Mouse (Mus musculus): ENCODE measurements around the gene Insyn1. TPM values are rescaled to one million over a fixed set of nuclear protein-coding genes. Genes with fewer than 3 reads are reported as not detected.

Insyn1 gene
- polyA plus RNA-seq, 1 experiment, result 147 TPM

DNA sequence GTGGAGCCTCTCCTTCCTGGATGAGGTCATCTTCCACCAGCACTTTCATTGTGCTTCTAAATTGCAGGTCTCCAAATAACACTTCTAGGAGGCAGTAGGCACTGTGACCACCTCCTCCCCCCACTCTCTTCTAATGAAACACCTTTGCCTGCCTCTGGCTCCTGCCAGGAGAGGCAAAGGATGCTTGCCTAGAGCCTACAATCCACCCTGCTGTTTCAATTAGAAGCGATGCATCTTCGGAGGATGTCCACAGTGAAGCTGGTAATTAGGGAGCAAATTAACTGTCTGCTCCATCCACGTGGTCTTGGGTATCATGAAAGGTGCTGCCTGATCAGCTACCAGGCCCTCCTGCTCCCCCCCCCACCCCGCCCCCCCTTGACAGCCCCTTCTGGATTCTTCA, 41.6 kb upstream of the Insyn1 start:
- H3K27me3 ChIP-seq (ENCODE audit: control insufficient read depth, insufficient read depth, low read length), result no peaks in the 10 kb centered on the region
- DNase-seq, result no peak
- H3K4me1 ChIP-seq (ENCODE audit: control insufficient read depth, insufficient read depth, low read length), result peaks cover 9% of the 10 kb centered on the region
- no peak overlapping the region for H3K4me3 ChIP-seq (replicated peaks; ENCODE audit: insufficient read depth, low read depth, low read length)
- TF ChIP-seq CTCF (IDR thresholded peaks at IDR 0.05; ENCODE audit: borderline replicate concordance, insufficient read depth, low read depth, low read length) (no peak), POLR2A (IDR thresholded peaks at IDR 0.05; ENCODE audit: borderline replicate concordance, insufficient read depth, low read length) (no peak)
- WGBS, result 77% methylated on average over 4 of the region's 4 CpGs
- no peak overlapping the region for H3K27ac ChIP-seq (ENCODE audit: insufficient read depth, low read length)

DNA sequence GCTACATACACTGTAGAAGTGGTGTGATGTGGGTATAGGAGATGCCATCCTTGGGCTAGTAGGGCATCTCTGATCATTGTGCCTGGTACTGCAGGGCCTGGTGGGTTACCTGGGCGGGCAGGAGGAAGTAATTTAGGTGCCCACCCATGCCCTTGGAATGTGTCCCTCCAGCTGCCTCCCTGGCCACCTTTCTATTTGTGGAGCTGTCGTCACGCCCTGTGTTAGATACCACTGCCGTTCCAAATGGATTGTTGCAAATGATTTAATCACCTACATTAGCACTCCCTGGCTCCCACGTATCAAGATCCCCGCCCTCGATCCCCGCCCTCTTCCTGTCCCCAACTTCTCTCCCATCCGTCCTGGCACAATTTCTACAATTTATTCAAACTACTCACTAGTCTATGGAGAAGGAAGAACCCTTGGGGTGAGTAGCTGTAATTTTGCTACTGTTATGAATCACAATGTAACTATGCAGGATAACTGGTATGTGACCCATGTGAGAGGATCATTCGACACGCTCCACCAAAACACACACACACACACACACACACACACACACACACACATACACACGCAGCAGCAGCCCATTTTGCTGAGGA, 40.3 kb upstream of the Insyn1 start:
- Histone ChIP-seq H3K4me1 (ENCODE audit: control insufficient read depth, insufficient read depth, low read length) (no peaks in the 10 kb centered on the region), H3K27ac (ENCODE audit: insufficient read depth, low read length) (no peak overlapping the region), H3K27me3 (ENCODE audit: control insufficient read depth, insufficient read depth, low read length) (no peaks in the 10 kb centered on the region), H3K4me3 (replicated peaks; ENCODE audit: insufficient read depth, low read depth, low read length) (no peak overlapping the region)
- TF ChIP-seq POLR2A (IDR thresholded peaks at IDR 0.05; ENCODE audit: borderline replicate concordance, insufficient read depth, low read length), result no peak
- TF ChIP-seq CTCF (IDR thresholded peaks at IDR 0.05; ENCODE audit: borderline replicate concordance, insufficient read depth, low read depth, low read length), result no peak
- 92% methylated on average over 12 of the region's 12 CpGs for WGBS
- no peak for DNase-seq

DNA sequence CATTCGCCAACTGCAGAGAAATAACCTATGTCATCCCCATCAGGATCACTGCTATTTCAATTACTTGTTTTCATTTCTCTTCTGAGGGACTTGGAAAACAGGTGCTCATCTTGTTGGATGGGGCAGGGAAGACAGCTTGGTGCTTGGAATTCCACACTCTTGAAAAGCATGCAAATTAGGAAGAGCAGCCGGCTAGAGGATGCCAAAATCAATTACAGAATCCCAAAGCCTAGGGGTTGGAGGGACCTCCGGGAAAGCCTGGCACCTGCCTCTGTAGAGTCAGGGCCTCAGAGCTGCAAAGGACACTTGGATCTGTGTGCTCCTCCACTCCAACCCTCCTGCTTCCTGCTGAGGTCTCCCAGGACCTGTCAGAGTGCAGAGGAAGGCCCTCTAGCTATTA, 38.9 kb upstream of the Insyn1 start:
- Histone ChIP-seq H3K27ac (ENCODE audit: insufficient read depth, low read length) (no peak overlapping the region), H3K27me3 (ENCODE audit: control insufficient read depth, insufficient read depth, low read length) (no peaks in the 10 kb centered on the region), H3K4me3 (replicated peaks; ENCODE audit: insufficient read depth, low read depth, low read length) (no peak overlapping the region), H3K4me1 (ENCODE audit: control insufficient read depth, insufficient read depth, low read length) (no peaks in the 10 kb centered on the region)
- no peak for DNase-seq
- no peak for TF ChIP-seq POLR2A (IDR thresholded peaks at IDR 0.05; ENCODE audit: borderline replicate concordance, insufficient read depth, low read length)
- TF ChIP-seq CTCF (IDR thresholded peaks at IDR 0.05; ENCODE audit: borderline replicate concordance, insufficient read depth, low read depth, low read length), result no peak
- 59% methylated on average over 3 of the region's 3 CpGs for WGBS

DNA sequence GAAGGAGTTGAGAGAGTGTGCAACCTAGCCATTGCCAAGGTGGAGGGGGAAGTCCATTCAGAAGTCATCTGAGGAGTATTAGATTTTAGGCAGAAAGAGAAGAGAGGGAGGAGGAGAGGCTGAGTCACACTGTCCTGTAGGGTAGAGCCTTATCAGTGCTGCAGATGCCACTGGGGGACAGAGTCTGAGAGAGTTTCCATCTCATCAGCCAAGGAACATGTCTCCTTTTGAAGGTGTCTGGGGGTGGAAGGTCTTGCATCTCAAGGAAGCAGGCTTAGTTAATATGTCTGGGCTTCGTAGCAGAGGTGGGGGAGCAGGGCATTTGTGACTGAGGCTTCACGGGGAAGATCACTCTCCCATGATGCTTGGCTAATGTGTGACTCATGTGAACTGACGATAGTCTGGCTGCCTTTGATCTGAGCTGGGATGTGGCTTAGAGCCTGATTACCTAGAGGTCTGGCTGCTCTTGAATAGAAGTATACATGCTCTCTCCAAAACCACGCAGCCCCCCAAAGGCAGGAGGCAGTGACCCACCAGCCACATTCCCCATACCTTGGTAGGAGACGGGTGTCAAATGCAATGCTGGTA, 34.5 kb upstream of the Insyn1 start:
- TF ChIP-seq CTCF (IDR thresholded peaks at IDR 0.05; ENCODE audit: borderline replicate concordance, insufficient read depth, low read depth, low read length) (no peak), POLR2A (IDR thresholded peaks at IDR 0.05; ENCODE audit: borderline replicate concordance, insufficient read depth, low read length) (no peak)
- Histone ChIP-seq H3K27ac (ENCODE audit: insufficient read depth, low read length) (no peak overlapping the region), H3K4me3 (replicated peaks; ENCODE audit: insufficient read depth, low read depth, low read length) (no peak overlapping the region), H3K4me1 (ENCODE audit: control insufficient read depth, insufficient read depth, low read length) (peaks cover 11% of the 10 kb centered on the region), H3K27me3 (ENCODE audit: control insufficient read depth, insufficient read depth, low read length) (no peaks in the 10 kb centered on the region)
- WGBS, result 88% methylated on average over 5 of the region's 5 CpGs
- no peak for DNase-seq

DNA sequence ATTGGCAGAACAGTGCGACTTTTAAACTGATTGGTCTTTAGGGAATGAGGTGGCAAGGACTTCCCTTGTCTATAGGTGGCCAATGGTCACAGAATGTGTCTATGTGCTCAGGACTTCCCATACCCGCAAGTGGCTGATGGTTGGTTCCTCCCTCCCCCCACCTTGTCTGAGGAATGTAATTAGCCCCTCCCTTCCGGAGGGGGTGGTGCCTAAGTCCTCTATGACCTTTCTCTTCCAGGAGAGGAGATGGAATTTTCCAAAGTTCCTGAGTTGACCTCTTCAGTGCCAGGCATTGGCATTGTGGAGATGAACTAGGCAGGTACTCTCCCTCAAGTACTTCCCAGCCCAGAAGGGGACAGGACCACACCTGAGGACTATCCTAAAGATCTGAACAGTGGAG, 33.5 kb upstream of the Insyn1 start:
- 72% methylated on average over 3 of the region's 3 CpGs for WGBS
- Histone ChIP-seq H3K27ac (ENCODE audit: insufficient read depth, low read length) (no peak overlapping the region), H3K27me3 (ENCODE audit: control insufficient read depth, insufficient read depth, low read length) (no peaks in the 10 kb centered on the region), H3K4me1 (ENCODE audit: control insufficient read depth, insufficient read depth, low read length) (peaks cover 11% of the 10 kb centered on the region), H3K4me3 (replicated peaks; ENCODE audit: insufficient read depth, low read depth, low read length) (no peak overlapping the region)
- no peak for DNase-seq
- TF ChIP-seq CTCF (IDR thresholded peaks at IDR 0.05; ENCODE audit: borderline replicate concordance, insufficient read depth, low read depth, low read length) (no peak), POLR2A (IDR thresholded peaks at IDR 0.05; ENCODE audit: borderline replicate concordance, insufficient read depth, low read length) (no peak)

DNA sequence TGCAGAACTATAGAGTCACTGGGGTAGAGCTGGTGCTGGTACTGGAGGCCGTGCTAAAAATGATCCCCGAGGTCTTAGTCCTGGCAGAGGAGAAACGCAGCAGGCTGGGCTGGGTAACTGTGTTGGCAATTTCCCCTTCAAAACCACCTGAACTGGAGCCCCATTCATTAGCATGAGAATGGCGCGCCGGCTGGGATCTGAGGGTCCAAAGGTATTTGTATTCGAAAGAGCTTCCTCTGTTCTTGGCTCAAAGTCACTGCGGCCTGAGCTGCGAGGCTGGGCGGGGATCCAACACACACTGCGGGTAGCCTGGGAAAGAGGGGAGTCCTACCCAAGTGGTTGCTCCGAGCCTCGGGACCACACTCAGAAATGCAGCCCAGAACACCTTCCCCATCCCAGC, 32.6 kb upstream of the Insyn1 start:
- no peaks in the 10 kb centered on the region for H3K27me3 ChIP-seq (ENCODE audit: control insufficient read depth, insufficient read depth, low read length)
- H3K4me3 ChIP-seq (replicated peaks; ENCODE audit: insufficient read depth, low read depth, low read length), result no peak overlapping the region
- H3K4me1 ChIP-seq (ENCODE audit: control insufficient read depth, insufficient read depth, low read length), result peaks cover 11% of the 10 kb centered on the region
- no peak for TF ChIP-seq CTCF (IDR thresholded peaks at IDR 0.05; ENCODE audit: borderline replicate concordance, insufficient read depth, low read depth, low read length)
- DNase-seq, result peak; percentile 50 to 54
- no peak overlapping the region for H3K27ac ChIP-seq (ENCODE audit: insufficient read depth, low read length)
- 22% methylated on average over 13 of the region's 13 CpGs for WGBS

DNA sequence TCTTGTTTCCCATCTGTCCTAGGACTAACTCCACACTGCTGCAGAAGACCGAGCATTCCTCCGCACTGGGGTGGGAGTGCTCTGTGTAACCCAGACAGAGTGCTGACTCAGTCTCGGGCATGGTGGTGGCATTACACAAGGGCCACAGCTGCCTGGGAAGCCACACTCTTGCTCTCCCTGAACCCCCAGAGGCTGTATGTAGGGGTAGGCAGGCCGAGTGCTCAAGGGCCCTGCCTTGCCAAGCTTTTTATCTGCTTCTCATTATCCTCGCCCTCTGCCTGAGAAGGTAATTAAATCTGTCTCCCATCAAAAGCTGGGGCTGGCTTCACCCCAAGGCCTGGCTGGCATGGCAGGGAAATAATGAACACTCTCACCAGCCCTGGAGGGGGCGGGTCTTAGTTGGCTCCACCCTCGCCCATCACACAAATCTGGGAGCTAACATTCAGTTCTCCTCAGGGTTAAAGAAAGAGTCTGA, 30.9 kb upstream of the Insyn1 start:
- H3K27ac ChIP-seq (ENCODE audit: insufficient read depth, low read length), result no peak overlapping the region

DNA sequence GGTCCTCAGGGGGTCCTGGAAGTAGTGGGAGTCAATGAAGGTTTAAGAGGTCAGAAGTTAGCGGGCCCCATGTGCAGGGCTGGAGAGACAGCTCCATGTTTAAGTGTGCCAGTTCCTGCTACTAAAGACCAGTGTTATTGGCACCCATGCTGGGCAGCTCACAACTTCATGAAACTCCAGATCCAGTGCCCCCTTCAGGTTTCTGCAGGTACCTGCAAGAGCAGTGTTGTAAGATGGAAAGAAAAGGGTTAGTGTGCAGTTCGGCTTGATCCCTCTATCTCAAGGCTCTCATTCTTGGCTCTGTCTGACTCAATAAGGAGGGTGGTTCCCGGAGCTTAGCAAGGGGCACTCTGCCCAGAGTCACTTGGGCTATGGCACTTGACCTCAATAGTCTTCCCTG, 30.1 kb upstream of the Insyn1 start:
- no peaks in the 10 kb centered on the region; the same call in 1 of the 2 replicates for H3K27me3 ChIP-seq (ENCODE audit: control insufficient read depth, insufficient read depth, low read length)
- no peak overlapping the region for H3K27ac ChIP-seq (ENCODE audit: insufficient read depth, low read length)
- no peak for DNase-seq
- no peak overlapping the region for H3K4me3 ChIP-seq (replicated peaks; ENCODE audit: insufficient read depth, low read depth, low read length)
- no peak for TF ChIP-seq POLR2A (IDR thresholded peaks at IDR 0.05; ENCODE audit: borderline replicate concordance, insufficient read depth, low read length)
- TF ChIP-seq CTCF (IDR thresholded peaks at IDR 0.05; ENCODE audit: borderline replicate concordance, insufficient read depth, low read depth, low read length), result peak; percentile 8; the same call in 1 of the 2 replicates
- H3K4me1 ChIP-seq (ENCODE audit: control insufficient read depth, insufficient read depth, low read length), result peaks cover 11% of the 10 kb centered on the region
- 76% methylated on average over 3 of the region's 3 CpGs for WGBS

More for the DNA sequence above, 30.9 kb upstream of the Insyn1 start:
- no peak for TF ChIP-seq CTCF (IDR thresholded peaks at IDR 0.05; ENCODE audit: borderline replicate concordance, insufficient read depth, low read depth, low read length)
- no peak for TF ChIP-seq POLR2A (IDR thresholded peaks at IDR 0.05; ENCODE audit: borderline replicate concordance, insufficient read depth, low read length)
- WGBS, result 62% methylated on average over 7 of the region's 7 CpGs
- H3K4me1 ChIP-seq (ENCODE audit: control insufficient read depth, insufficient read depth, low read length), result peaks cover 11% of the 10 kb centered on the region
- H3K27me3 ChIP-seq (ENCODE audit: control insufficient read depth, insufficient read depth, low read length), result no peaks in the 10 kb centered on the region
- DNase-seq, result peak in 1 of 2 experiments; percentile 15
- no peak overlapping the region for H3K4me3 ChIP-seq (replicated peaks; ENCODE audit: insufficient read depth, low read depth, low read length)
